Mouse (Mus musculus): Measurements from ENCODE around the gene Il2rg.

Gene Il2rg

GRCm38 (mm10) chrX:101260441-101261325, 7.4 kb downstream of the Il2rg start:
- DNase-seq, result peak; percentile 77

GRCm38 (mm10) chrX:101256603-101257002, 11.5 kb downstream of the Il2rg start:
- DNase-seq, result peak; percentile 87

DNA sequence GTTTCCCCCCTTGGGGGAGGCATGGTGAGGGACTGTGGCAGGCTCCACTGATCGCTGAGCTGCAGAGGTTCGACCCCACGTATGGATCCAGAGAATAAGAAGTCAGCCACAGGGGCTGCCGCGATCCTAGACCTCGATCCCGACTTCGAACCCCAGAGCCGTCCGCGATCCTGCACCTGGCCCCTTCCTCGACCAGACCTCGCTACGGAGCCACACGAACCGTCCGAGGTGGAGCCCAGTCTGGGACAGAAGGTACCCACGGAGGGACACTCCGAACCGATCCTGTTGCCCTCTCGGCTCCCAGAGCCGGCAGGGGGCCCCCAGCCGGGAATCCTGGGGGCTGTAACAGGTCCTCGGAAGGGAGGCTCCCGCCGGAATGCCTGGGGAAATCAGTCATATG, 13.3 kb downstream of the Il2rg start:
- no peak for DNase-seq

DNA sequence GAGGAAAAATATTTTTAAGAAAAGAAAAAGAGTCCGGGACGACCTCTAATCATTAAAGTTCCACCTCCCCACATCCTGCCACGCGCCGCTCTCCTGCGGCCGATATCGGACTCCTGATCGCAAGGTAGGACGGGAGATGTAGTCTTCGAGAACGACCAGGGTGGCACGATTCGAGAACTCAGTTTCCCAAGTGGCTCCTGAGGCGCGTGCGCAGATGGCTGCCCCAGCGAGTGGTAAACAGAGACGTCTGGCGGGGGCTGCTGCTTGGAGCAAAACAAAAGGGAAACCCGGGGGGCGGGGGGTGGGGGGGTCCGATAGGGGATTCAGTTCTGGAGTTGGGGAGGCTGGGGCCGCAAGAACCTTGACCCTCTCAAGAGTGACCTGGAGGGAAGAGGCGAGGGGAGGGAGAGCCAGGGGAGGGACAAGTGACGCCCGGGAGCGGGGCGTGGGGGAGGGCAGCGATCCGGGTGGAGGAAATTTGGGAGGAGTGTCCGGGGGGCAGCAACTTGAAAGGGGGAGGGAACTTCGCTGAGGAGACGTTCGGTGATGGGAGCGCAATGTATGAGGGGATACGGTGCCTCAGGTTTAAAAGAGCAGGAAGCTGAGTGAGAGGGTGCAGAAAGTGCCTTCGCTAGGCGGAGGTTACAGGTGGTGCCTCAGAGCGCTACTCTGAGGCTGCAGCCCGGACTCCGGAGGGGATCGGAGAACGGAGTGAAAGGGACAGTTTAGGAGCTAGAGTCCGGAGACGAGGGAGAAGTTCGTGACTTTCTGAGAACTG, 13.9 kb downstream of the Il2rg start, which contains the start of gene Foxo4:
TSS of gene Foxo4 (plus strand) at position 577 of the 778 bp plus-strand sequence.
- DNase-seq, result peak; percentile 90

DNA sequence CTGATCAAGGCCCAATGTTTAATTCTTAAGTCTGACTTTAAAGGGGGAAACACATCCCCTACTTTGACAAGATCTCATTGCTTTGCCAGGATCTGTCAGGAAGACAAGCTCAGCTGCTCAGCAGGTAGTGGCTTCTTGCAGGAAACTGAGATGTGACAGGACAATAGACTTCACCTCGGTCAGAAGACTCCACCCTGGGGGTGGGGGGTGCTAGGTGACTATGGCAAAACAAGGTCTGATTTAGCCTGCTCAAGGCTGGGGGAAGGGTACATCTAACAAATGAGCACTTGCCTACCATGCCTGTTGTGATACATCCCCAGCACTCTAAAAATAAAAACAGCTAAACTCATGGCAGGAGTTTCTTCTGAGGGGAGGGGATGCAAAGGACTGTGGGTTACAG, 23.0 kb downstream of the Il2rg start:
- DNase-seq, result no peak

DNA sequence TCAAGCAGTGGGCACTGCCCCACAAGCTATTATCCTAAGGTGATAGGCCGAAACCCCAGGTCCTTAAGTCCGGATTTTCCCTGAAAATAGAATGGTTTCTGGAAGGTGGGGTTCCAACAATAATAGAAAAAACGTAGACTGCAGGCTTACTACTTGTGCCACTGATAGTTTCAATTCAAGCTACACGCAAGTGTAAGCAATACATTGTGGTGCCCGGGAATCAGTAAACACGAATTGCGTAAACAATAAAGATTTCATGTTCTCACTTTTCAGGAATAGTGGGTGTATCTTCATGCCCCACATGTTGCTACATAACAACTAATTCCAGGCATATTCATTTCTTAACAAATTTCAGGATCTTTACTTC, 45.3 kb downstream of the Il2rg start:
- DNase-seq, result no peak

DNA sequence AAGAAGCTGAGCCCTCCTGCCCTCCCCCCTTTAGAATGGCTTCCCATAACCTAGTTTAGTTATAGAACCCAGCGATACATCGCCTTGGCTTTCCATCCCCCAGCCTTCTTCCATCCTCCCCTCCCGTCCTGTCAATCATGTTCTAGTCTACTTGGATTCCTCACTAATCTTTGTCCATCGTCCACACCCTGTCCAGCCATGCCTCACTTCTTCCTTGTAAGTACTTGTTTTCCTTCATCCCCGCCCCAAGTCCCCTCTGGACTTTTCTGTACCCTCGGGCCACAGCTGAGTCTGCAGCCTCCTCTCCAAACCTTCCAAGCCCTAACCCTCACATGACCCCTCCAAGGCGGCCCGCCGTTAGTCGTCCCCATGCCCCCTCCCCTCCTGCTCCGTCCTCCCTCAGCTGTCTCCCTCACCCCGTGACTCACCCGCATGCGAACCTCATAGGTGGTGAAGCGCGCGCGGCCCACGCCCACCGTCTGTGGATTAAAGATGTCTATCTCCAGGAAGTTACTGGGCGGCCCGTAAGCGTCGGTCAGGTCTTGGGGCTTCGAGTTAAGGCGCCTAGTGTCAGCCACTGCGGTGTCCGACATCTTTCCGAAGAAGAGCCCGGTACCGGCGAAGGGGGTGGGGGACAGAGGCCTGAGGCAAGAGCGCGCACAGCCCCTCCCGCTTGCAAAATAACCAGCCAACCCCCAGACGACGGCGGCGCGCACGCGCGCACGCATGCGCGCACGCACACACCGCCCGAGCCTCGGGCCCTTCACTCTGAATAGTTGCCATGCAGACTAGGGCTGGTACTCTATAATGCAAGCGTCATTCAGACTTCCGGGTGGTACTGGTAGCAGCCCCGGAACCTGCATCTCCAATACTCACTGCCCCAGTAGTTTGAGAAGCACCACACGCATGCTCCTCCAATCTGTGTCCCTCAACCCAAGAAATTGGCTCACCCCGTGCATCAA, 45.9 kb downstream of the Il2rg start, which contains the start of gene Snx12:
TSS of gene Snx12 (minus strand) at position 730 of the 962 bp plus-strand sequence.
- DNase-seq, result peak; percentile 85
